Mouse (Mus musculus) hindbrain, embryonic 10.5 days (tissue): Measurements from ENCODE around the gene Arid4a. TPM values are rescaled to one million over a fixed set of nuclear protein-coding genes. Genes with fewer than 3 reads are reported as not detected.
"Not testable (repeated sequence)": the region's sequence is repeated elsewhere in the genome, so short reads cannot be mapped to it uniquely, and the experiment has no call there.

Source experiments
- DNase-seq: peaks from one replicate; pipeline ENCODE4 v3.0.0-alpha.2; 2017; ENCODE audit warnings: low spot score
- H3K27ac ChIP-seq: fragments of 300-500 bp; sonication (generic); 2 replicates; pipeline ENCODE4 v1.5.1; 2016; ENCODE audit warnings: mild to moderate bottlenecking, moderate library complexity
- H3K27me3 ChIP-seq: fragments of 300-500 bp; sonication (generic); 2 replicates; pipeline ENCODE4 v1.6.1; 2016; ENCODE audit warnings: mild to moderate bottlenecking; ENCODE audit not compliant: poor library complexity, insufficient read depth, severe bottlenecking
- H3K36me3 ChIP-seq: fragments of 300-500 bp; sonication (generic); 2 replicates; pipeline ENCODE4 v1.6.1; 2016; ENCODE audit warnings: mild to moderate bottlenecking, moderate library complexity
- H3K4me1 ChIP-seq: fragments of 300-500 bp; sonication (generic); replicated peaks from 2 replicates; pipeline ENCODE4 v1.6.1; 2016; ENCODE audit warnings: mild to moderate bottlenecking
- H3K4me3 ChIP-seq: fragments of 300-500 bp; sonication (generic); 2 replicates; pipeline ENCODE4 v1.5.1; 2016; ENCODE audit warnings: mild to moderate bottlenecking, moderate library complexity
- H3K9me3 ChIP-seq: fragments of 300-500 bp; sonication (generic); 2 replicates; pipeline ENCODE4 v1.6.1; 2016; ENCODE audit warnings: mild to moderate bottlenecking, moderate library complexity
- WGBS: fragments of 180-500 bp; shearing (Covaris S2); methylation state at CpG from one replicate; pipeline ENCODE4 v1.1.7; 2016; 5-methylcytosine and 5-hydroxymethylcytosine counted together
- polyA plus RNA-seq: library from polyadenylated mRNA; unstranded; fragments of >200 nt; fragmentation: Nextera tagmentation; extraction: Ambion mirVana; gene quantifications from 2 replicates; pipeline ENCODE4 v1.2.1, GENCODE M21; 2016

The Arid4a gene
- polyA plus RNA-seq, 1 experiment from 2014 or later: 21.6 TPM

DNA sequence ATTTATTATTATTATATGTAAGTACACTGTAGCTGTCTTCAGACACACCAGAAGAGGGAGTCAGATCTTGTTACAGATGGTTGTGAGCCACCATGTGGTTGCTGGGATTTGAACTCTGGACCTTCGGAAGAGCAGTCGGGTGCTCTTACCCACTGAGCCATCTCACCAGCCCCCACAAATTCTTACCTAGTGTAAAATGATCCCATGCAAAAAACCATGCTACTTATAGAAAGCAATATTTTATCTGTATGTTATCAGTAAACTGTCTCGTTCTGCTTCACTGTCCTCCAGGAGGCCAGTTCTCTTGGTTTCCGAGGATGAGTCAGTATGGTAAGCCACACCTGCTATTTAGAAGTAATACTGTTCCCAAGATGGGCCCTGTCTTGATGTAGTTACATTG lies 88.5 kb downstream of the Arid4a start:
- H3K4me3 ChIP-seq, DNase-seq, H3K4me1 ChIP-seq, H3K27me3 ChIP-seq, H3K27ac ChIP-seq, H3K36me3 ChIP-seq, H3K9me3 ChIP-seq: not testable (repeated sequence)
- WGBS: 91% methylated on average over 4 of the region's 4 CpGs

DNA sequence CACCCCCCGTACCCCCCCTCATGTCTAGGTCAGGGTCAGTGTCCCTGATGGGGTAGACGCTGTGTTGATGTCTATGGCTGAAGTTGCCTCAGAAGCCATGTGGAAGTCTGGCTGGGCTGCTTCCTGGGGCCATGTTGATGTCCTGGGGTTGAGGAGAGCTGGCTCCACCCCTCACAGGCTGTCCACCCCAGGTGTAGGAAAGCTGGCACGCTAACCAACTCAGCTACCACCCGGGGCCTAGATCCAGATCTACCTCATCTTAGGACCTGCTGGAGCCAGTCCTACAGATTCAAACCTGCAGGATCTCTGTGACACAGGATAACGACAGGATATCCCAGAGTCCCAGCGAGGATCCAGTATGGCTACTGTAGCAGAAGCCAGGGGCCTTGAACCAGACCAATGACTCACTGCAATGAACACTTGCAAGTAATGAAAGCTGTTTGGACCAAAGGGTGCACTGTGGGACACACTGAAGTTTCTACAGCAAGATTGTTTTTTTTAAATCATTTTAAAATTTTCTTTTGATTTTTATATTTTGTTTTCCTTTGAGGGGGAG lies 91.5 kb downstream of the Arid4a start:
- no peak for DNase-seq
- Histone ChIP-seq H3K27ac (no peak overlapping the region), H3K36me3 (no peaks in the 10 kb centered on the region), H3K9me3 (no peaks in the 10 kb centered on the region), H3K4me3 (no peak overlapping the region), H3K4me1 (peaks cover 4% of the 10 kb centered on the region), H3K27me3 (peaks cover 15% of the 10 kb centered on the region)
- 85% methylated on average over 6 of the region's 6 CpGs for WGBS

DNA sequence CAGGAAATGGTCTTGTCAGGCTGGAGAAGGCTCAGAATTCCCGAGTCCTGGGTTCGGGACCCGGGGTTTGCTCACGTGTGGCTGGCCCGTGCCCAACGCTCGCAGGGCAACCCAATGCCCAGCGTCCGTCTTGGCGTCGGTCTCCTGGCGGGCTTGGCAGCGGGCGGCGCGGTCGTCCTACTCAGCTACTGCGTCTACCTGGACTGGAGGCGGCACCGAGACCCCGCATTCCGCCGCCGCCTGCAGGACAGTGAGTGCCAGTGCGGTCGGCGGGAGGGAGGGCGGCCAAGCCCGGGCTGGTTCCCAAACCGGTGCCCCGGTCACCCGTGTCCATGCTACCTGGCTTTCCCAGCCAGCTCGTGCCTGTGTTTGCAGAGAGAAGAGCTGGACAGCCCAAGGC lies 95.5 kb downstream of the Arid4a start, which contains the start of gene Tomm20l:
Gene Tomm20l (plus strand): TSS at position 98 of the 400 bp plus-strand sequence.
- H3K4me1 ChIP-seq: peaks cover 16% of the 10 kb centered on the region
- H3K36me3 ChIP-seq: no peaks in the 10 kb centered on the region
- H3K27me3 ChIP-seq: peaks cover 22% of the 10 kb centered on the region
- H3K27ac ChIP-seq: 0 out of 2 replicates have a peak within 1 kb of the TSS, but pooled peaks have one; percentile 14
- WGBS: 7% methylated on average over 33 of the region's 33 CpGs
- DNase-seq: peak; percentile 32
- peak within 1 kb of the TSS; percentile 43 for H3K4me3 ChIP-seq
- H3K9me3 ChIP-seq: no peaks in the 10 kb centered on the region

DNA sequence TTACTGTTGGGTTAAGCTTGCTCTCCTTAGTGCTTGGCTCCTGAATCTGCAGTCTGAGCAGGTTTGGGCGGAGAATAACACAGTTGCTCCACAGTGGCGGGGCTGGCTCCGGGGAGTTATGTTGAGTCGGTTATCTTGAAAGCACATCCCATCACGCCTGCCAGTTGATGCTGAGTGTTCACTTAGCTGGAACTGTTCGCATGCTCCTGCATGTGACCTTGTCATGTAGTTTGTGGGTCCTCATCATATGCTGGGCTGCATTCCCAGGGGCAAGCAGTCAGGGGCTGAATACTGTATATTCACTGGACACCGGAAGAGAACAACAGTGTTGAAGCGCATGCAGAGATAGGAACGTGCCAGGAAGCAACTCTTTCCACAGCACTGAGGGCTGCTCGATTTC lies 97.3 kb downstream of the Arid4a start:
- H3K9me3 ChIP-seq: no peaks in the 10 kb centered on the region
- peaks cover 16% of the 10 kb centered on the region for H3K4me1 ChIP-seq
- H3K27ac ChIP-seq: no peak overlapping the region
- no peak for DNase-seq
- H3K4me3 ChIP-seq: no peak overlapping the region
- peaks cover 22% of the 10 kb centered on the region for H3K27me3 ChIP-seq
- 88% methylated on average over 10 of the region's 10 CpGs for WGBS
- H3K36me3 ChIP-seq: no peaks in the 10 kb centered on the region

DNA sequence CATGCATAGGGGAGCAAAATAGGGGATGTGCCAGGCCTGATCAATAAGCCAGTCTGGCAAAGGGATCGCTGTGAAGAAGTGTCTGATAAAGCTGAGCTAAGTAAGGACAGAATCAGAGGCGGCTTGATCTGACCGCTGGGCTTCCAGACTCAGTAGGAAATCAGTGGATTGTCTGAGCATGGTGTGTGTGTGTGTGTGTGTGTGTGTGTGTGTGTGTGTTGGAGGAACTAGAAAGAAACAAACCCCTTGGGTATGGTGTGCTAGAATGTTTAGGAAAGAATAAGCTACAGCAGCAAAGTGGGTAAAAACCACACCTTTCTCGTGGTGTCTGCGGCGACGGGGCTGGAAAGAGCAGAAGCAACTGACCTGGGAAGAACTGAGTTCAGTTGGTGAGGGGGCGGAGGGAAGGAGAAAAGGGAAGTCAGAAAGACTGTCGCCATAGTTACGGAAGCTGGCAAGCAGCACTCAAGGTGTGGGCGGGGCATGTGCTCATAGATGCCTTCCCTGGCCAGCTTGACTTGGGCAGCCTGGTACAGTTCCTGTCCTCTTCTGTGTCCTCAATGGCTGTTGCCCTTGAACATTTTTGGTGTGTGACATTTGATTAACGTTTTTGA lies 98.0 kb downstream of the Arid4a start:
- Histone ChIP-seq H3K36me3 (no peaks in the 10 kb centered on the region), H3K4me1 (peaks cover 16% of the 10 kb centered on the region), H3K27me3 (peaks cover 22% of the 10 kb centered on the region), H3K9me3 (no peaks in the 10 kb centered on the region), H3K4me3 (no peak overlapping the region), H3K27ac (no peak overlapping the region)
- WGBS: 29% methylated on average over 12 of the region's 12 CpGs
- DNase-seq: peak; percentile 21

DNA sequence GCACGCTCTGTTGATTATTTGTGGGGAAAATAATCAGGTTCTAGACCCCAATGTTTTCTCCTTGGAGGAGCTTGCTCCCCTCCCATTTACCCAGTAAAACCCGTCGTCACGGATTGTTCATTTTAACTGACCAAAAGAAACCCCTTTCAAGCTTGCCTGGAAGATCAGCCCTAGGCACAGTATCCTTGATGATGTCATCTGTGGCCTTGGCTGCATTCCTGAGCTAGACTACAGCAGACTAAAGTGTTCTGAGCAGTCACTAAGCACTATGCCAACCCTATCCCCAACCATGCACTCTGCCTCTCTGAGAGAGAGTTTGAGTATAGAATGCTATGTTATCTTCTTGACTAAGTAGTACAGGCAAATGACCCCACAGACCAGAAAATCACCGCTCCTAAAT lies 100.6 kb downstream of the Arid4a start:
- no peaks in the 10 kb centered on the region for H3K36me3 ChIP-seq
- H3K9me3 ChIP-seq: no peaks in the 10 kb centered on the region
- peaks cover 14% of the 10 kb centered on the region for H3K4me1 ChIP-seq
- no peak overlapping the region for H3K27ac ChIP-seq
- 79% methylated on average over 5 of the region's 5 CpGs for WGBS
- no peak overlapping the region for H3K4me3 ChIP-seq
- peaks cover 14% of the 10 kb centered on the region for H3K27me3 ChIP-seq
- no peak for DNase-seq

DNA sequence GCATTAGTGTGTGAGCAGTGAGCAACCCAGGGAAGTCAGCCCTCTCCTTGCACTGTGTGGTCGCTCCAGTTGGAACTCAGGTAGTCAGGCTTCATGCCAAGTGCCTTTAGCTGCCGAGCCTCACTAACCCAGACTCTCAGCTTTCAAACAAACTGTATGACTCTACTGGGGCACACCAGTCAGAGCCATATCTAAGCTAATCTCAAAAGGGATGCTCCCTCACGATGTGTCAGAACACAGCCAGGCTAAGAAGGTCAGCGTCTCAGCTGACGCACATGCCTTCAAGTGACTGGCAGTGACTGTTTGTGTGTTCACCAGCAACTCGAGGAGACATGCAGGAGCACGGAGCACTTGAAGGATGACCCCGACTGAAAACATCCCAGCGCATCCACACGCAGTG lies 106.9 kb downstream of the Arid4a start:
- 92% methylated on average over 10 of the region's 10 CpGs for WGBS

DNA sequence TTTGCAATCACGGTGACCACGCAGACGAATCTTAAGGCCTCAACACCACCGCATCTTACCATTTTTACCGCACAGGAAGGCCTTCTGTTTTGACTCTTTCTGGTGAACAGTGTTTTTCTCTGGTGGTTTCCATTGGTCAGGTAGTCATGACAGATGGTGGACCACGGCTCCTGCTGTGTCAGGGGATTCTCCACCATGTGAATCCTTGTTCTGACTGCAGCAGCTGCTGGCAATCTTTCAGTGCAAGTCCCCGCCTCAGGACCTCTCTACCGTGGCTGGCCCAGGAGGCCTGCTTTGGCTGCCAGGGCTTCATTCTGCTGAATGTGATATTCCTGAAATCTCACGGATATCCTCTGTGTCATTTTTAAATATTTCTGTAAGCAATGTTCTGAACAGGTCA lies 107.5 kb downstream of the Arid4a start:
- no peaks in the 10 kb centered on the region for H3K9me3 ChIP-seq
- H3K4me1 ChIP-seq: no peaks in the 10 kb centered on the region
- no peaks in the 10 kb centered on the region for H3K27me3 ChIP-seq
- no peak overlapping the region for H3K4me3 ChIP-seq
- DNase-seq: no peak
- peaks cover 58% of the 10 kb centered on the region for H3K36me3 ChIP-seq
- H3K27ac ChIP-seq: no peak overlapping the region
- WGBS: 91% methylated on average over 9 of the region's 9 CpGs

More for the DNA sequence above, 106.9 kb downstream of the Arid4a start:
- Histone ChIP-seq H3K9me3 (no peaks in the 10 kb centered on the region), H3K27ac (no peak overlapping the region), H3K27me3 (no peaks in the 10 kb centered on the region), H3K4me1 (no peaks in the 10 kb centered on the region), H3K36me3 (peaks cover 53% of the 10 kb centered on the region), H3K4me3 (no peak overlapping the region)
- DNase-seq: no peak

DNA sequence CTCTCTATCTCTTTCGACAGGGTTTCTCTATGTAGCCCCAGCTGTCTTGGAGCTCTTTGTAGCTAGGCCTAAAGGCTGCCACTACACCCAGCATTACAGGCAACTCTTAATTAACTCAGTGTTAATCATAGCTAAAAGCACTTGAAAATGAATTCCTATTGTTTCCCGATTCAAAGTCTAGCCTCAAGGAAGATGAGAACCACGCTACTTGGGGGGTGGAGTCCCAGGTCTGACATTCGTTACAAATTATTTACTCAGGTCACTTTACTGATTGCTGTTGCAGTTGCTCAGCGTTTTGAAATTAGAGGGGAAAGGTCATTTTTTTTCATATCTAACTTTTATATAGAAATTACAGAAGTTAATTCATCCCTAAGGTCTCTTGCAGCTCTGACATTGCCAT lies 119.8 kb downstream of the Arid4a start:
- WGBS: 53% methylated on average over 5 of the region's 5 CpGs
- no peak overlapping the region for H3K27ac ChIP-seq

DNA sequence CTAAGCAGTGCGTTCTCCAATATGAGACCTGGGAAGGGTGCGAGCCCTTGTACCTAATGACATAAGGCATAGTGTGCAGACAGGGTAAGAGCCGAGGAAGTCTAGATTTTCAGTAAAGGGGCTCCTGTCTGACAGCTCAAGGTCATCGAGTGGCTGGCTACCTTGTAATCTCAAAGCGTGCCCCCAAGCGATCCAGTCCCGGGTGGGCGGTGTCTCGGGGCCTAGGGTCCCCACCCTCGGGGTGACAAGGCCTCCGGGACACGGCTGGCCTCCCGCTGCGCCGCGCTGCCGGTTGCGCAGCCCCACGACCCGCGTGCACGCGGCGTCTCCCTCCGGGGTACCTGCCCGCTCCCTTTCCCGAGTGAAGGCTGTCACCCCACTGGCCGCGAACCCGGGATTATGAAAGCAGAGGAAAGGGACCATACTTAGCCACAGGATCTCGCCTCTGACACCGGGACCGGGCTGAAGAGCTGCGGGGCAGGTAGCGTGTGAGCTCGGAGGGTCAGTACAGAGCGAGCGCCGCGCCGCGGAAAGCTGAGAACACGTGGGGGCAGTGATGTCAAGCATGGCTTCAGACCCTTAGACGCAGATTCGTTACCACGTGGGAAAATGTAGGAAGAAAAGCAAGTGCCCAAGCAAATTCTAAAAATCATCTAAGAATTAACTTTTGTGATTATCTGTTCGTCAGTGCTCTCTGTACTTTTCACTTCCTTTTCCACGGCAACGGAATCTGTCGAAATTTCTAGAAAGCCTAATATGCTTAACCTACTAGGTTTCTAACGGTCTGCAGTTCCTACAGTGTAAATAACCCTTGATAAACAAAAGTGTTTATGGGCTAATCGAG lies 120.6 kb downstream of the Arid4a start, which contains the start of the genes Timm9 and 2700049A03Rik:
Gene Timm9 (minus strand): TSS at position 555 of the 844 bp plus-strand sequence.
Gene 2700049A03Rik (plus strand): TSS at position 719 of the 844 bp plus-strand sequence.
- H3K36me3 ChIP-seq: peaks cover 42% of the 10 kb centered on the region
- H3K4me1 ChIP-seq: peaks cover 32% of the 10 kb centered on the region
- under 1% methylated on average over 52 of the region's 52 CpGs for WGBS

More for the DNA sequence above, 119.8 kb downstream of the Arid4a start:
- peaks cover 42% of the 10 kb centered on the region for H3K36me3 ChIP-seq
- peaks cover 32% of the 10 kb centered on the region for H3K4me1 ChIP-seq
- H3K9me3 ChIP-seq: no peaks in the 10 kb centered on the region
- no peak for DNase-seq
- no peaks in the 10 kb centered on the region for H3K27me3 ChIP-seq
- H3K4me3 ChIP-seq: peak overlapping the region; percentile 98

DNA sequence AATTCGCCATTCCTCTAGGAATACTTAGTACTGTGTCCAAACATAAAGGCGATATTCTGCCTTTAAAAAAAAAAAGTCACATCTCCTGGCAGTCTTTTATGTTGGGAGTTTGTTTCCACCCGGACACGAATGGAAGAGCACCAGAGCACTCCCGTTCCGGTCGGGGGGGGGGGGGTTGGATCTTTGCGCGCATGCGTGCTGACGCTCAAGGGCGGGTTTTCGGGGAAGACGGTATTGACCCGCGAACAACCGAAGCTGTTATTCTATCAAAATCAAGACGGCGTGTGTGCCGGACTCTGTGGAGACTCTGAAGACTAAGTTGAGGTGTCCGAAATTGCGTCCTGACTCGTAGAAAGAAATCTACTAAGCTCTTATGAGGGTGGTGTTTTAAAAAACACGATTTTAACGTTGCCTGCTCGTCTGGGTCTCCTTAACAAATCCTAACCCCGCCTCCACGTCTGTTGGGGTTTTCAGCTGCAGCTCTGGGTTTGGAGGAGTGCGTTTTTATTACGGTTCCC lies 121.2 kb downstream of the Arid4a start:
- DNase-seq: peak; percentile 90
- H3K4me3 ChIP-seq: peak overlapping the region; percentile 98
- H3K36me3 ChIP-seq: peaks cover 42% of the 10 kb centered on the region
- peaks cover 32% of the 10 kb centered on the region for H3K4me1 ChIP-seq
- H3K9me3 ChIP-seq: no peaks in the 10 kb centered on the region
- under 1% methylated on average over 30 of the region's 30 CpGs for WGBS
- H3K27ac ChIP-seq: peak overlapping the region; percentile 94
- no peaks in the 10 kb centered on the region for H3K27me3 ChIP-seq

More for the DNA sequence above, 120.6 kb downstream of the Arid4a start, which contains the start of the genes Timm9 and 2700049A03Rik:
- peak within 1 kb of the TSS; percentile 94 for H3K27ac ChIP-seq
- H3K9me3 ChIP-seq: no peaks in the 10 kb centered on the region
- peak; percentile 83 for DNase-seq
- no peaks in the 10 kb centered on the region for H3K27me3 ChIP-seq
- peak within 1 kb of the TSS; percentile 98 for H3K4me3 ChIP-seq

DNA sequence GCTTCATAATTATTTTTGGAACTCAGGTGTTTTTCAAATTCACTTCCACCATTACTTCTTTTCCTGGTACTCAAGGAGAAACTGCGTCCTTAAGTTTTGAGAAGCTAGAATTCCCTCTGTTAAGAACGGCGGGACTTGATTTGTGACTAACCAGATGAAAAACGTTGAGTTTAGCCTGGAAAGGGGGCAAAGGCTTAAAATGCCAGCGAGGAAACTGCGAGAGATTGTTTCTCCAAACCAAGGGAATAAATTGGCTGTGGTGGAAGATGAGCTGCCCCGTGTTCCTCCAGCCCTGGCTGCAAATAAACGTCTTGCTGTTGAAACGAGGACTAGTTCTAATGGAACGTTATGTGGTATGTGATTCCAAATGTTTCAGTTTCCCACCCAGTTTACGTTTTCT lies 121.9 kb downstream of the Arid4a start:
- H3K27ac ChIP-seq: peak overlapping the region; percentile 94
- peaks cover 42% of the 10 kb centered on the region for H3K36me3 ChIP-seq
- no peaks in the 10 kb centered on the region for H3K27me3 ChIP-seq
- WGBS: 16% methylated on average over 11 of the region's 11 CpGs
- H3K9me3 ChIP-seq: no peaks in the 10 kb centered on the region
- DNase-seq: no peak
- peak overlapping the region; percentile 98 for H3K4me3 ChIP-seq
- H3K4me1 ChIP-seq: peaks cover 32% of the 10 kb centered on the region
